Mouse (Mus musculus) erythroblast, embryonic 14.5 days (primary cell): ENCODE measurements around the gene H2-DMb1. TPM values are rescaled to one million over a fixed set of nuclear protein-coding genes. Genes with fewer than 3 reads are reported as not detected.

Experiments
- H3K27me3 ChIP-seq: 2 replicates; pipeline ENCODE4 v1.6.1; 2012; ENCODE audit warnings: inconsistent platforms; ENCODE audit not compliant: control insufficient read depth
- H3K36me3 ChIP-seq: 2 replicates; pipeline ENCODE4 v1.6.1; 2012; ENCODE audit warnings: mild to moderate bottlenecking, inconsistent platforms; ENCODE audit not compliant: control insufficient read depth
- H3K4me1 ChIP-seq: 2 replicates; pipeline ENCODE4 v1.6.1; 2012; ENCODE audit warnings: inconsistent platforms; ENCODE audit not compliant: control insufficient read depth
- H3K4me3 ChIP-seq: replicated peaks from 2 replicates; pipeline ENCODE3; 2012; ENCODE audit warnings: moderate library complexity, mild to moderate bottlenecking, inconsistent platforms
- H3K9me3 ChIP-seq: 2 replicates; pipeline ENCODE4 v1.6.1; 2012; ENCODE audit warnings: low read length, inconsistent platforms, mixed read lengths; ENCODE audit not compliant: control insufficient read depth
- GATA1 ChIP-seq: IDR thresholded peaks from 2 replicates; pipeline ENCODE4 v1.6.1; 2012; ENCODE audit warnings: low read length, inconsistent platforms, mixed read lengths
- TAL1 ChIP-seq: IDR thresholded peaks from 3 replicates; pipeline ENCODE4 v1.6.1; 2012; ENCODE audit warnings: low read length, inconsistent platforms, mixed read lengths
- polyA plus RNA-seq: library from polyadenylated mRNA; stranded (reverse); fragments of >175 nt; gene quantifications from 2 replicates; pipeline ENCODE4 v1.2.3, GENCODE M21; 2012

Gene H2-DMb1
- polyA plus RNA-seq: not detected in 2 replicates

DNA sequence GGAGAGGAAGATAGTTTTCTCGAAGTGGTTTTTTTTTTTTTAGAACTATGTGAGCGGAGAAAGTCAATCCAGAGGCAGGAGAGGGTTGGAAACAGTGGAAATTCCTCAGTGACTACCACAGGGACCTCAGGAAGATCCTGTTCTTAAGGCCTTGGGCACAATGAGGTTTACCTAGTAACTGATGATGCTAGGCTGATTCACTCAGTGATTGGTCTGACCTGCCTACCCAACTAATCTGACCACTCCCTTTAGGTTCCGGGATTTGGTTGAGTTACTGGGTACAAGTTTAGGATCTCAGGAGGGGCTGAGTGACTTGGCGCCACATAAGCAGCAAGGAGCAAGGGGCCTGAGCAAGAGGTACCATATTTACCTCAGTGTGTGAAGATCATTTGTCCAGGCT lies at the start of gene H2-DMb1:
Gene H2-DMb1 (plus strand): TSS at position 150 of the 400 bp plus-strand sequence.
- Histone ChIP-seq H3K9me3 (no peaks in the 10 kb centered on the region), H3K4me3 (no peak within 1 kb of the TSS), H3K4me1 (no peaks in the 10 kb centered on the region), H3K27me3 (no peaks in the 10 kb centered on the region), H3K36me3 (no peaks in the 10 kb centered on the region)
- no peak for TF ChIP-seq GATA1
- TF ChIP-seq TAL1: no peak

DNA sequence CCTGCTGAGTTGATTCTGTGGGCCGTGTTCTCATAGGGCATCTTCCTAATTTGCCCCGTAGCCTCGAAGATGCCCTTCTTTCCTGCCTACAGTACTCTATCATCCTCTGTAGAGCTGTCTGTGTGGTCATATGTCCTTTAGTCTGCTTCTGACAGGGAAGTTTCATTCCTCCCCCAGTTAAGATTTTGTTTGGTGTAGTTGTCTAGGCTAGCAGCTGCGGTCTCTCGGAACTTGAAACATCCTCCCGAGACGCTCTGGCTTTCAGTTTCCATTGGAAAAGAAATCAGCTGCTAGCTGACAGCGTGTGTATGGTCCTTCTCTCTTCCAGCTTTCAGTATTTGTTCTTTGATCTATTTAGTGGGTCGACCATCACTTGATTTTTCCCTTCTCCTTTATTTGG lies 48.1 kb upstream of the H2-DMb1 start:
- no peak for TF ChIP-seq TAL1
- no peak for TF ChIP-seq GATA1
- Histone ChIP-seq H3K27me3 (no peaks in the 10 kb centered on the region; the same call in 1 of the 2 replicates), H3K36me3 (peaks cover 14% of the 10 kb centered on the region), H3K9me3 (no peaks in the 10 kb centered on the region), H3K4me3 (no peak overlapping the region), H3K4me1 (peaks cover 4% of the 10 kb centered on the region)

DNA sequence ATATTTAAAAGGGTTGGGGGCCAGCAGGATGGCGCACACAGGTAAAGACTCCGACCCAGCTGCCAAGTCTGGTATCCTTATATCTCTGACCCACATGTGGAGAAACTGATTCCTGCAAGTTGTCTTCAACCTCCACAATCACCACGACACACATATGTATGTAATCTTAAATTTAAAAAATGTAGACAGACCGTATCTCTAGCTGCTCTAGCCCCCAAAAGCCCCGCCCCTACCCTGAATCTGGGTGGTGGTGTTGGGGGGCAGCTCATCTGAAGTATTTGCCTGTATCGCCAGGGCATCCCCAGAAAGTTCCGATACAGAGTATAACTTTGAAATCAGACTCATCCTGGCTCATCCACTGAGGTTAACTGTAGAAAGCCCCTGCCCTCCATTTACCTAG lies 46.3 kb upstream of the H2-DMb1 start:
- no peaks in the 10 kb centered on the region; the same call in 1 of the 2 replicates for H3K27me3 ChIP-seq
- peaks cover 3% of the 10 kb centered on the region for H3K4me1 ChIP-seq
- no peak for TF ChIP-seq GATA1
- no peak for TF ChIP-seq TAL1
- no peak overlapping the region for H3K4me3 ChIP-seq
- H3K9me3 ChIP-seq: no peaks in the 10 kb centered on the region
- H3K36me3 ChIP-seq: peaks cover 32% of the 10 kb centered on the region

DNA sequence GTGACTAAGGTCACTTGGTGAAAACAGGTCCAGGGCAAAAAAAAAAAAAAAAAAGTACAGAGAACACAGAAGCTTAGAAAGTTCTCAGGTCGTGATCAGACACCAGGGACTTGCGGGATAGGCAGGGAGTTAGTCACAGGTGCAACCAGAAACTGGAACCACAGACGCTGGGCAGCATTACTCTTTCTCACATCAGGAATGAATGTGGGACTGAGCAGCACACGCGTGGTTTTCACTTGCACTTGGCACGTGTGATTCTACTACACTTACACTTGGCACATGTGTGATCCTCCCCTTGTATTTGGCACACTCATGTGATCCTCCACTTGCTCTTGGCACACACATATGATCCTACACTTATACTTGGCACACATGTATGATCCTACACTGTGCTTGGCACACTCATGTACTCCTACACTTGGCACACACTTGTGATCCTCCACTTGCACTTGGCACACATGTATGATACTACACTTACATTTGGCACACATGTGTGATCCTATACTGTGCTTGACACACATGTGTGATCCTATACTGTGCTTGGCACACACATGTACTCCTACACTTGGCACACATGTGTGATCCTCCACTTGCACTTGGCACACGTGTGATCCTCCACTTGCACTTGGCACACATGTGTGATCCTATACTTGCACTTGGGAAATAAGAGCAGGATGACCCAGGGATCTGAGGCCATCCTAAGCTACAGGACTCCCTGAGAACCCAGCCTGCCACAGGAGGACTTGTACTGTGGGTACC lies 45.6 kb upstream of the H2-DMb1 start:
- TF ChIP-seq GATA1 (no peak), TAL1 (no peak)
- Histone ChIP-seq H3K9me3 (no peaks in the 10 kb centered on the region), H3K36me3 (peaks cover 39% of the 10 kb centered on the region), H3K4me1 (peaks cover 1% of the 10 kb centered on the region), H3K27me3 (no peaks in the 10 kb centered on the region; the same call in 1 of the 2 replicates), H3K4me3 (no peak overlapping the region)

DNA sequence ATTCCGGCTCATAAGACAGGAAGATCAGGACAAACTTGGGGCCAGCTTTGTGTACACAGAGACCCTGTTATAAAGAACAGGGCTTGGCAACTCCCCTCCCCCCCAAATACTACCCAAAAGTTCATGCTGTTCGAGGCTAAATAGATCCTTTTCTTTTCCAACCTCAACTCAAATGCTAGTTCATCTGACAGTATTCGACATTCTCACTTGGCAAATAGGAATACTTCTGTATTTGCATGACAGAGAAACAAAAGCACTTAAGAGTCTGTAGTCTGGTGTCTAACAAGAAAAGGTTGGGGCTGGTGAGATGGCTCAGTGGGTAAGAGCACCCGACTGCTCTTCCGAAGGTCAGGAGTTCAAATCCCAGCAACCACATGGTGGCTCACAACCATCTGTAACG lies 44.4 kb upstream of the H2-DMb1 start:
- TF ChIP-seq GATA1: no peak
- no peak for TF ChIP-seq TAL1
- H3K36me3 ChIP-seq: peaks cover 51% of the 10 kb centered on the region
- H3K27me3 ChIP-seq: no peaks in the 10 kb centered on the region; the same call in 1 of the 2 replicates
- H3K4me1 ChIP-seq: peaks cover 2% of the 10 kb centered on the region
- no peaks in the 10 kb centered on the region for H3K9me3 ChIP-seq
- no peak overlapping the region for H3K4me3 ChIP-seq

DNA sequence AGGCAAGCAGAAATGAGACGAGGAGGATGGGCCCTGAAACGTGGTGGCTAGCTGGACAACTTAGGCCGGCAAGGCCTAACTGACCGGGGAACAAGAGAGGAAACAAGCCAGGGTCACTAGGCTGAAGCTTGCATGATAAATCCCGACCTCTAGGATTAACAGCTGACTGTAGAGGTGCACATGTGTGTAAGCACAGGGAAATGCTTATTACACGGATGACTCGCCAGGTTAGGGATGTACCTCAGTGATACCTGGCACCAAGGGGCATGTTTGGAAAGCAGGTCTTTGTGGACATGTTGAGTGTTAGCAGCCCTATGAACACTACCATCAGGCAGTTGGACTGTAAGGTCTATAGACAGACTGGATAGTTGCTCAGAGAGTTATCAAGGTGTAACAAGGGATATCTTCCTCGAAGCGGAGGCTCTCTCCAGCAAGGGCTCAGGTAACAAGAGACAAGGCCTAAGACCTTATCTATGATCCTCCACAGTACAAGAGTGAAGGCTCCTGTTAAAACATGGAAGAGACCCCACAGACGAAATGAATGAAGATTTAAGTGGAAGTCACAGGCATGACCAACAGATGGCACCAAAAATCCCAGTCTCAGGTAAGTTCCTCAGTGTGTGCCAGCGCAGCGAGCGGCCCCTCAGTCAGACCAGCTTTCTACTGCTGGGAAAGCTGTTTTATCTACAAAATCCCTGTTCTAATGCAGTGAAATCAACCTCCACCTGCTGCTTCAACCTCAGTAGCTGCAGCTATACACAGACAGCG lies 43.6 kb upstream of the H2-DMb1 start:
- TF ChIP-seq GATA1 (no peak), TAL1 (no peak)
- Histone ChIP-seq H3K4me3 (no peak overlapping the region), H3K27me3 (no peaks in the 10 kb centered on the region; the same call in 1 of the 2 replicates), H3K4me1 (peaks cover 2% of the 10 kb centered on the region), H3K36me3 (peaks cover 59% of the 10 kb centered on the region), H3K9me3 (no peaks in the 10 kb centered on the region)

DNA sequence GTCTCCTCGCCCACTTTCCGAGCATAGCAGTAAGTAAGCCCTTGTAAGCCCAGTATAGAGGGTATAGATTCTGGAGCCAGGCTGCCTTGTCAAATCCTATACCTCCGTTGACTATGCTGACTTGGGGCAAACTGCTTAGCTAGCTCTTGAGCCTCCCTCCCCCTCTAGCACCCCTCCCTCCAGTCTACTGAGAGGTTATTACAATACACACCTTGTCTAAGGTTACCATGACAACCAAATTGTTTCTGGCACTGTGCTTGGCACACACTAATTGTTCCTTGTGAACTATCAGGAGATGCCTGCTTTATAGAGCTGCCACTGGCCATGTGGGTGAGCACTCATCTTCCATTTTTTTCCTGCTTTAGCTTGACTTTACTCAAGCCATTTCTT lies 43.1 kb upstream of the H2-DMb1 start:
- Histone ChIP-seq H3K27me3 (no peaks in the 10 kb centered on the region; the same call in 1 of the 2 replicates), H3K36me3 (peaks cover 64% of the 10 kb centered on the region), H3K9me3 (no peaks in the 10 kb centered on the region), H3K4me1 (peaks cover 4% of the 10 kb centered on the region), H3K4me3 (no peak overlapping the region)
- no peak for TF ChIP-seq TAL1
- no peak for TF ChIP-seq GATA1

DNA sequence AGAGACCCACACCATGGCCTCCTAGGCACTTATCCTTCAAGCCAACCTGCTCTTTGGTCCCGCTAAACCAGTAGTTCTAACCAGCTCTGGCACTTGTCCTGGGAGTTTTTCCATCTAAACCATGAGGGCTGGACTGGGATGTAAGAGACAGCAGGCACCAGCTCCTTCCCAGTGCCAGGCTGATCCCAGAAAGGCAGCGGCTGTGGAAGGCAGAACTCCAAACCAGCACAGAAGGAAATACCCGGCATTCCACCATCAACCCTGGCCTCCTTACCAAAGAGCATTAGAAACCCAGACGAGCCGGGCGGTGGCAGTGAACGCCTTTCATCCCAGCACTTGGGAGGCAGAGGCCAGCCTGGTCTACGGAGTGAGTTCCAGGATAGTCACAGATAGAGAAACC lies 42.6 kb upstream of the H2-DMb1 start:
- H3K36me3 ChIP-seq: peaks cover 69% of the 10 kb centered on the region
- H3K4me3 ChIP-seq: no peak overlapping the region
- H3K9me3 ChIP-seq: no peaks in the 10 kb centered on the region
- no peaks in the 10 kb centered on the region; the same call in 1 of the 2 replicates for H3K27me3 ChIP-seq
- no peak for TF ChIP-seq TAL1
- no peak for TF ChIP-seq GATA1
- H3K4me1 ChIP-seq: peaks cover 9% of the 10 kb centered on the region

DNA sequence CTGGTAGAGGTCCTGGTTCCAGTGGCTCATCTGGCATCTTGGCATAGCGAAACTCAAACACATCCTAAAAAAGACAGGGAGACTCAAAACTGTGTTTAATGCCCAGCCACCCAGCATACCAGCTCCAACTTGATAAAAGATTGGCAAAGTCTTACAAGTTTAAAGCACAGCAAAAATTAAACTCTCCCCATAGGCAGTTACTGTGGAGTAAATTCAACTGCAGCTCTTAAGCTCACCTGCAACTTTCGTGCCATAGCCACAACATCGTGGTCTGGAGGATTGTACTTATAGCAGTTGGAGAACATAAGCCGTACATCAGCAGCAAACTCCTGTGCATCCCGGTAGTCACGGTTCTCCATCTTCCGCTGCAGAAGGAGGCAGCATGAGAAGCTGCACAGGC lies 38.8 kb upstream of the H2-DMb1 start:
- no peaks in the 10 kb centered on the region for H3K9me3 ChIP-seq
- peaks cover 36% of the 10 kb centered on the region for H3K4me1 ChIP-seq
- TF ChIP-seq GATA1 (no peak), TAL1 (no peak)
- H3K27me3 ChIP-seq: no peaks in the 10 kb centered on the region
- no peak overlapping the region for H3K4me3 ChIP-seq
- H3K36me3 ChIP-seq: peaks cover 99% of the 10 kb centered on the region
